Mouse (Mus musculus): ENCODE measurements around the gene Radil. TPM values are rescaled to one million over a fixed set of nuclear protein-coding genes. Genes with fewer than 3 reads are reported as not detected.

The Radil gene
- total RNA-seq, 2 experiments from 2014 or later, result 19.5 to 20.4 TPM

DNA sequence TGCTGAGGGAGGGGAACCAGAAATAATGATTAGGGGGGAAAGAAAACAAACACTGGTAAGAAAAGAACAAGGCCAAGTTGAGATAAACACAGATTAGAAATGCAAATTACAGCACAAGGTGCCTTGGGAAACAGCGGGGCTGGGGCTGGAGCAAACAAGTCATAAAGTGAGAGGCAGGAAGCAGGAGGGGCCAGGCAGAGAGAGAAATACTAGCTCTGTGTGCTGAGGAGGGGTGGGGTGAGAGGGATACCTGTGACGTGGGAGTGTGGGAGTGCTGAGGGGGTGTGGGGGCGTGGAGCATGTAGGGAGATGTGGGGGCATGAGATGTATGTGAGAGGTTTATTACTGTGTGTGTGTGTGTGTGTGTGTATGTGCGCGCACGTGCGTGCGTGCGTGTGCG, 50.0 kb downstream of the Radil start:
- intact Hi-C loops (cut with DNase I), result loop anchor here (5.0 kb wide), 2 partner anchors 116 to 216 kb away; no protein-coding TSS in a partner anchor
- Histone ChIP-seq H3K27ac (no peak overlapping the region), H3K4me3 (no peak overlapping the region)
- DNase-seq (ENCODE audit: extremely low spot score in 1 of 2, low spot score in 2 of 2), result no peak
- no peak for TF ChIP-seq CTCF (IDR thresholded peaks at IDR 0.05)

DNA sequence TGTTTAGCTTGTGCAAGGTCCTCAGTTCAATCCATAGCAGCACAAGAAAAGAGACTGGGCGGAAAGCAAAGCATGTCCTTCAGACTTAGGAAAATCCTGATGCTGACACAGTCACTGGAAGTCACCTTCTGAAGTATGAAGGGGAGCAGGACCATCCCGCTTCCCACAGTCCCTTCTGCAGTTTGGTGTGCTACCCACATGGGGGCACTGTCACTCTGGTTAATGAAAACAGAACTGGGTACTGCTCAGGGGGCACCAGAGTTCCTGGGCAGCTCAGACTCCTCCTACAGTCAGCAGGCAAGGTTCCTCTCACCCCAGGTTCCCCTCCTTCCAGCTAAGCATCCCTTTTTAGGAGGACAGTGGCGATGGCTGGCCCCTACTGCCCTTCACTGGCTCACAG, 51.9 kb downstream of the Radil start:
- no peak overlapping the region for H3K4me3 ChIP-seq
- peak; percentile 72 for TF ChIP-seq CTCF (IDR thresholded peaks at IDR 0.05)
- no peak overlapping the region for H3K27ac ChIP-seq
- intact Hi-C loops (cut with DNase I), result loop anchor here (1.0 kb wide), 1 partner anchor 52 kb away; the partner anchor contains the start of gene Radil
- DNase-seq (ENCODE audit: extremely low spot score in 1 of 2, low spot score in 2 of 2), result no peak

DNA sequence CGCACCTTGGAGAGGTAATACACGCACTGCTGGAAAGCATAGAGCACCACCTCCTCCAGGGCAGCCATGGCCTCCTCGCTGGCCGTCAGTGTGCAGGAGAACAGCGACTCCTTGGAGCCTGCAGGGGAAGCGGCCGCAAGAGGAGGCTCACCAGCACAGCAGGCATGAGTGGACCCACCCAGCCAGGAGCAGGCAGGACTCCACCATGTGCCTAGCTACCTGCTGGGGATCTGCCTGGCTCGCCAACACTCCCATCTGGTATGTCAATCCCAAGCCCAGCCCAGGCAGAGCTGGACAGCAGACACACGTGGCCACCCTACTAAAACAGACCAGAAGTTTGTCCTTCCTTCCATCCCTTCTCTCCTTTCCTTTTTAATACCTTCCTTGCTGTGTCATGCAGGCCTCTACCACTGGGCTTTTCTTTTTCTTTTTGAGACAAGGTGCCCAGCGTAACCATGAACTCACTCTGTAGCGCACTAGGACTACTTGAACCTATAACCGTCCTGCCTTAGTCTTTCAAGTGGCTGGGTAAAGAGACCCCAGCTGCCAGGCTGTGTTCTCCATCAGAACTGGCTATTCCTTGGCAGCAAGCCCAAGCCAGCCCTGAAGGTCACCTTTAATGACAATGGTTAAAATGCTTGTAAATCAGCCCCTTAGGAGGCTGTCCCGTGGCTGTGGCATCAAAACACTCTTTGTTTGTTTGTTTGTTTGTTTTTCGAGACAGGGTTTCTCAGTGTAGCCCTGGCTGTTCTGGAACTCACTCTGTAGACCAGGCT, 55.4 kb downstream of the Radil start:
- no peak for DNase-seq (ENCODE audit: extremely low spot score in 1 of 2, low spot score in 2 of 2)
- Histone ChIP-seq H3K4me3 (no peak overlapping the region), H3K27ac (no peak overlapping the region)
- TF ChIP-seq CTCF (IDR thresholded peaks at IDR 0.05), result no peak
- intact Hi-C loops (cut with DNase I), result no loop called here

DNA sequence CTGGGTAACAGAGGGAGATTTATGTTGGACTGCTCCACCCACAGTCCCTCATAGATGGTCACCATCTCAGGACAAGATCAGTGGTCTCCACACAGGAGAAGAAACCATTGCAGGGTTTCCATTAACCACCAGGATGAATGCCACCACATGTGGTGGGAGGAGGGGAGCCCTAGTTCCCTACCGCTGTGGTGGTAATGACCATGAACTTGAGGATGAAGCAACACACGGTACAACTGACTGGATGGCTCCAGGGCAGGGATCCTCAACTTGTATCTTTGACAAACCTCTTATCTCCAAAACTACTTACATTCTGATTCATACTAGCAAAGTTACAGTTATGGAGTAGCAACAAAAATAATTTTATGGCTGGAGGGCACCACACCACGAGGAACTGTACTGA, 57.6 kb downstream of the Radil start:
- TF ChIP-seq CTCF (IDR thresholded peaks at IDR 0.05), result no peak

DNA sequence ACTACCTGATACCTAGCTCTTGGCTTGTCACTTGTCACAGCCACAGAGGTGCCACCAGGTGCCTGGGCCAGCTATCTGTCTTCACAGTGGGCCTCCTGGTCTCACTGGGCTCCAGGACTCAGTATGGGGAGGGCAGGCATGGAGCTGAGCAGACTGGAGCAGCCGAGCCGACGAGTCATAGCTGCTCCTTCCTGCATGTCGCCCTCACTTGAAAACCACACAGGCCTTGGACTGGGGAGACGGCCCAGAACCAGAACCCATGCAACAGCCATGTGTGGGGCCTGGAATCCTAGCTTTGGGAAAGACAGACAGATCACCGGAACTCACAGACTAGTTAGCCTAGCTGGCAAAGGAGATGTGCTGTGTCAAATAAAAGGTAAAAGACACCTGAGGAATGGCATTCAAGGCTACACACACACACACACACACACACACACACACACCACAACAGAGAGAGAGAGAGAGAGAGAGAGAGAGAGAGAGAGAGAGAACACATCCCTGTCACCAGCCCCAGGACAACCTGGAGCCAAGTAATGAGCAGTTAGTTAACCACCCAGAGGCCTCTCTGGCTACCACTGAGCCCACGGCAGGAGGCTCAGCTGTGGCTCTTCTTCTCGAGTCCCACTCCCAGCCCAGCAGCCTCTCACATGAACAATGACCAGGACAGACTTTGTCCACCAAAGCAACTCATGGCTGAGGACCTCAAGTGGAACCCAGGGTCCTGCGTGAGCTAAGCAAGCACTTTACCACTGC, 60.8 kb downstream of the Radil start:
- intact Hi-C loops (cut with DNase I), result no loop called here
- no peak for TF ChIP-seq CTCF (IDR thresholded peaks at IDR 0.05)
- no peak for DNase-seq (ENCODE audit: extremely low spot score in 1 of 2, low spot score in 2 of 2)
- no peak overlapping the region for H3K27ac ChIP-seq
- H3K4me3 ChIP-seq, result no peak overlapping the region

More for the DNA sequence above, 57.6 kb downstream of the Radil start:
- no peak overlapping the region for H3K27ac ChIP-seq
- intact Hi-C loops (cut with DNase I), result no loop called here
- DNase-seq (ENCODE audit: extremely low spot score in 1 of 2, low spot score in 2 of 2), result no peak
- H3K4me3 ChIP-seq, result no peak overlapping the region

DNA sequence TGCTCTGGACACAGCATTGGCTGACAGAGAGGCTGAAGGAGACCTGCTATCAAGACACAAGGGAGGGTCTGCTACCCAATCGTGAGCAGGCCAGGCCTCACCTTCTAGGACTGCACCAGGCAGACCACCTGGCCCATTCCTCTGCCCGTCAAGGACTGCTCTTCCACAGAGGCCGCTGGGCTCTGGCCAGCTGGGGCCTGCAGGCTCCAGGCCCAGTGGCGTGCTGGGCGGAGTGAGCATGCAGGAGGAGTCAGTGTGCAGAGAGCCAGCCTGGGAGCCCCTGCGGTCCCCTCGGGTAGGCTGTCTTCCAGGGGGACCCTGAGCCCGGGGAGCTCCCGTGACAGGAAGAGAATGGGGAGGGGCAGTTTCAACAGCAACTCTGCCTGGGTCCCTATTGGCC, 64.2 kb downstream of the Radil start:
- Histone ChIP-seq H3K4me3 (no peak overlapping the region), H3K27ac (no peak overlapping the region)
- DNase-seq (ENCODE audit: extremely low spot score in 1 of 2, low spot score in 2 of 2), result no peak
- no peak for TF ChIP-seq CTCF (IDR thresholded peaks at IDR 0.05)
- intact Hi-C loops (cut with DNase I), result no loop called here

DNA sequence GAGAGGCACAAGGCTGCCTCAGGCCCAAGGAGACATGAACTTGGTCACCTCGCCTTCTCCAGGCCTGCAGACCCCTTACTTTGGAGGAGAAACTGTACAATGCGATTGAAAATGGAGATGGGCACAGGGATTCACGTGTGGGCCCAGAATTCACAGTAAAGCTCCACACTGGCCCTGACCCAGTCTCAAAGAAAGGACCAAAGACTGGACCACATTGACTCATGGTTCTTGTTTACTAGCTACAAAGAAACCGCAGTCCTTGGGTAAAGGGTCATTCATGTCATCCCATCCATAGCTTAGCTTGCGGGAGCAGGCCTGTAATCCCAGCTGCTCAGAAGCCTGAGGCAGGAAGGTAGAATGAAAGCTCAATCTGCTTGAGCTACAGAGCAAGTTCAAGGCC, 67.3 kb downstream of the Radil start:
- no peak for DNase-seq (ENCODE audit: extremely low spot score in 1 of 2, low spot score in 2 of 2)
- H3K4me3 ChIP-seq, result no peak overlapping the region
- H3K27ac ChIP-seq, result no peak overlapping the region
- no peak for TF ChIP-seq CTCF (IDR thresholded peaks at IDR 0.05)
- intact Hi-C loops (cut with DNase I), result no loop called here

DNA sequence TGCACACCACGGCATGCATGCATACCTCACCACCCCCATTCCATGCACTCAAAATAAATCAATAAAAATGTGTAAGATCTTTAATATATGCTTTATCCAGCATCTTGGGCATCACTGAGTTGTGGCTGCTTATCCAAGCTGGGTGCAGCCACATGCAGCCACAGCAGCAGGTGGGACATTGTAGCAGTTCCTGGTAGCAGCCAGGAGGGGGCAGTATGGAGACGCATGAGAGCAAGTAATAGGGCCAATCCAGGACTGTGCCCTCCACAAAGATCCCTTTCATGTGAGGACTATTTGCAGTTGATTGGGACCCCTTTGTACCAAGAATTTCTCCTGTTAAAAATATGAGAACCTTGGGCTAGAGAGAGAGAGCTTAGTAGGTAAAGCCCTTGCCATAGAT, 68.4 kb downstream of the Radil start:
- peak; percentile 62 for TF ChIP-seq CTCF (IDR thresholded peaks at IDR 0.05)
- DNase-seq (ENCODE audit: extremely low spot score in 1 of 2, low spot score in 2 of 2), result no peak

DNA sequence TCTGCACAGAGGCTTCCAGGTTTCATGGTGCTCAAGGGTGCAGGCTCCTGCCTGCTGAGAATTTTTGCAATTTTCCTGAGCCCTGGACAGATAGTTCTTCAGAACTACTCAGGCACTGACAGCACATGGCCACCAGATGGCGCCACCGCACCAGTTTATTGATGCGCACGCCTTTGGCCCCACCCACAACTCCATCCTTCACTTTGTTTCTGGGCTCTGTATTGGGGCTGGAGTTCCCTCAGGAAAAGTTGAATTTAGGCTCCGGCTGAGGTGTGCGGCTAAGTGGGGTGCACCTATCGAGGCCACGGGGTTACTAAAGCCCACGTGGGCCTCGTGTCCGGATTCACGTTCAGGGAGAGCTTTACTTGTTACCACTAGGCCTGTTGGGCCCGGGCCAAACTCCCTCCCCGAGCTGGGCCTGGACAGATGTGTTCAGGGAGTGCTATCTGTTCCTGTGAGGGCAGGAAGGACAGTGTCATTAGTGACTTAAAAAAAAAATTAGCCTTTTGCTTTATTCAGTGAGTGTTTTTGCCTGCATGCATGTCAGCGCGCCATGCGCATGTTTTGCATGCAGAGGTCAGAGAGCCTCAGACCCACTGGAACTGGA, 72.0 kb downstream of the Radil start:
- no peak overlapping the region for H3K27ac ChIP-seq
- peak; percentile 78 to 80 for DNase-seq (ENCODE audit: extremely low spot score in 1 of 2, low spot score in 2 of 2)
- H3K4me3 ChIP-seq, result no peak overlapping the region
- TF ChIP-seq CTCF (IDR thresholded peaks at IDR 0.05), result peak; percentile 94
- intact Hi-C loops (cut with DNase I), result loop anchor here (2.0 to 5.0 kb wide), 2 partner anchors 72 to 148 kb away; partner anchors contain the start of genes Radil and Wipi2

More for the DNA sequence above, 68.4 kb downstream of the Radil start:
- Histone ChIP-seq H3K27ac (no peak overlapping the region), H3K4me3 (no peak overlapping the region)
- intact Hi-C loops (cut with DNase I), result no loop called here

DNA sequence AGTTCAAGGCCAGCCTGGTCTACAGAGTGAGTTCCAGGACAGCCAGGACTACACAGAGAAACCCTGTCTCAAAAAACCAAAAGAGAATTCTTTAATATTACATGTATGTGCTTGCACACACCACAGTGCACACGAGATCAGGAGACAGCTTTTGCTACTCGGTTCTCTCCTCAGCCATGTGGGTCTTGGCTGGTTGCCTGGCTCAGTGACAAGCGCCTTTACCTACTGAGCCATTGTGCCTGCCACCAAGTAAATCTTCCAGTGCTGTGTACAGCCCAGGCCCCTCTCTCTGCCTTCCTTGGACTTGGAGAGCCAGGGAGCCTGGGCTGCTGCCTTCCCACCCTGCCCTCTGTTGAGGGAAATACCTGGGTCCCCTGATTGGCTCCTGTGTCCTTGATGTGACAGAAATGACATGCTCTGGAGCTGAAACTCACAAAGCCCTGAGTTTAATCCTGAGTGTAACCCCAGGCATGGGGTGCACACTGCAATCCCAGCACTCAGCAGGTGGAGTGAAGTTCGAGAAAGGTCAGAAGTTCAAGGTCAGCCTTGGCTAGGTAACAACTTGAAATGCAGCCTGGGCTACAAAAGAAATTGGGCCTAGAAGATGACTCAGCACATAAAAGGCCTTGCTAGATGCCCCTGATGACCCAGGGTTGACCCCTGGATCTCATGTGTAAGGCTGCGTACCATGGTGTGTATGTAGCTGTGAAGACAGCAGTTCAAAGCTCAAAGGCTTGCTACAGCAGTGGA, 72.9 kb downstream of the Radil start:
- Histone ChIP-seq H3K27ac (no peak overlapping the region), H3K4me3 (no peak overlapping the region)
- intact Hi-C loops (cut with DNase I), result loop anchor here (2.0 to 5.0 kb wide), 2 partner anchors 73 to 149 kb away; partner anchors contain the start of genes Radil and Wipi2
- TF ChIP-seq CTCF (IDR thresholded peaks at IDR 0.05), result no peak
- no peak for DNase-seq (ENCODE audit: extremely low spot score in 1 of 2, low spot score in 2 of 2)

DNA sequence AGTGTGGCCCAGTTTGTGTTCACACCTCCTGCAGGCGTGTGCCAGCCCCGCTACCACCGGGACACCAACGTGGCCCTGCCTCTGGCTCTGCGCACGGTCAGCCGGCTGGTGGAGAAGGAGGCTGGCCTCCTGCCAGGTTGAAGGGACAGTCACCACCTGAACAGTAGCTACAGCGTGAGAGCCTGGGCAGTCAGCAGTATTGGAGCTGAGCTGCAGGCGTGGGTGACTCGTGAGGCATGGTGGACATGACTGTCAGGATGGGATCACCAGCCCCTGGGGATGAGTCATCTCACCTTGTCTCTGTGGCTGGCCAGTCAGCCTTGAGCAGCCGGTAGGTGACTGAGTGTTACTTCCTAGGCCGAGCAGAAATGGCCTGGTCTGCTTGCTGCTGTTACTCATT, 73.6 kb downstream of the Radil start:
- Histone ChIP-seq H3K27ac (no peak overlapping the region), H3K4me3 (no peak overlapping the region)
- intact Hi-C loops (cut with DNase I), result loop anchor here (5.0 kb wide), 1 partner anchor 150 kb away; the partner anchor contains the start of gene Wipi2
- no peak for DNase-seq (ENCODE audit: extremely low spot score in 1 of 2, low spot score in 2 of 2)
- TF ChIP-seq CTCF (IDR thresholded peaks at IDR 0.05), result no peak

Data from left cerebral cortex, adult 2 months (tissue).